Mouse (Mus musculus) forebrain, embryonic 15.5 days (tissue): ENCODE data around the gene Sik3. TPM values are rescaled to one million over a fixed set of nuclear protein-coding genes. Genes with fewer than 3 reads are reported as not detected.

Experiments used
- ATAC-seq: fragments of 200-750 bp; cut with Nextera tagmentation; replicated peaks from 2 replicates; pipeline ENCODE4 v1.8.0; 2017; ENCODE audit warnings: mild to moderate bottlenecking, moderate TSS enrichment, moderate library complexity
- H3K27ac ChIP-seq: fragments of 300-500 bp; sonication (generic); replicated peaks from 2 replicates; pipeline ENCODE4 v1.5.1; 2015; ENCODE audit warnings: mild to moderate bottlenecking, inconsistent platforms
- H3K27me3 ChIP-seq: fragments of 300-500 bp; sonication (generic); 2 replicates; pipeline ENCODE4 v1.6.1; 2015; ENCODE audit warnings: inconsistent platforms
- H3K36me3 ChIP-seq: fragments of 300-500 bp; sonication (generic); 2 replicates; pipeline ENCODE4 v1.6.1; 2015; ENCODE audit warnings: mild to moderate bottlenecking, inconsistent platforms
- H3K4me1 ChIP-seq: fragments of 300-500 bp; sonication (generic); 2 replicates; pipeline ENCODE4 v1.6.1; 2015; ENCODE audit warnings: inconsistent platforms
- H3K4me2 ChIP-seq: fragments of 300-500 bp; sonication (generic); replicated peaks from 2 replicates; pipeline ENCODE4 v1.6.1; 2015; ENCODE audit warnings: mild to moderate bottlenecking, inconsistent platforms
- H3K4me3 ChIP-seq: fragments of 300-500 bp; sonication (generic); 2 replicates; pipeline ENCODE4 v1.5.1; 2015; ENCODE audit warnings: mild to moderate bottlenecking, inconsistent platforms
- H3K9ac ChIP-seq: fragments of 300-500 bp; sonication (generic); replicated peaks from 2 replicates; pipeline ENCODE4 v1.6.1; 2015; ENCODE audit warnings: mild to moderate bottlenecking, inconsistent platforms
- H3K9me3 ChIP-seq: fragments of 300-500 bp; sonication (generic); 2 replicates; pipeline ENCODE4 v1.6.1; 2016; ENCODE audit warnings: inconsistent platforms
- WGBS: fragments of 180-500 bp; shearing (Covaris S2); methylation state at CpG from one replicate; pipeline ENCODE4 v1.1.7; 2015; ENCODE audit warnings: mixed read lengths; 5-methylcytosine and 5-hydroxymethylcytosine counted together
- polyA plus RNA-seq: library from polyadenylated mRNA; unstranded; fragments of >200 nt; fragmentation: Nextera tagmentation; extraction: Ambion mirVana; gene quantifications from 2 replicates; pipeline ENCODE4 v1.2.1, GENCODE M21; 2015

The Sik3 gene
- polyA plus RNA-seq, 1 experiment from 2014 or later, result 9.2 TPM

- Histone ChIP-seq H3K4me1 (no peaks in the 10 kb centered on the region), H3K9ac (no peak overlapping the region), H3K4me2 (no peak overlapping the region), H3K36me3 (no peaks in the 10 kb centered on the region), H3K9me3 (no peaks in the 10 kb centered on the region), H3K4me3 (no peak overlapping the region), H3K27me3 (no peaks in the 10 kb centered on the region), H3K27ac (no peak overlapping the region)
- ATAC-seq, result no peak
- 56% methylated on average over 3 of the region's 3 CpGs for WGBS
Observed at GRCm38 (mm10) chr9:46004529-46004928, 8.1 kb upstream of the Sik3 start.

- WGBS, result 52% methylated on average over 5 of the region's 5 CpGs
Observed at GRCm38 (mm10) chr9:46006224-46006623, 6.4 kb upstream of the Sik3 start.

GRCm38 (mm10) chr9:46008931-46009668, 3.5 kb upstream of the Sik3 start:
- WGBS, result 64% methylated on average over 7 of the region's 7 CpGs
- no peaks in the 10 kb centered on the region for H3K27me3 ChIP-seq

More at GRCm38 (mm10) chr9:46006224-46006623, 6.4 kb upstream of the Sik3 start:
- H3K27me3 ChIP-seq, result no peaks in the 10 kb centered on the region
- no peaks in the 10 kb centered on the region for H3K4me1 ChIP-seq
- no peak overlapping the region for H3K4me2 ChIP-seq
- H3K9ac ChIP-seq, result no peak overlapping the region
- H3K27ac ChIP-seq, result no peak overlapping the region
- no peak overlapping the region for H3K4me3 ChIP-seq
- H3K9me3 ChIP-seq, result no peaks in the 10 kb centered on the region
- no peaks in the 10 kb centered on the region for H3K36me3 ChIP-seq
- ATAC-seq, result no peak

GRCm38 (mm10) chr9:46009669-46009983, 3.0 kb upstream of the Sik3 start:
- Histone ChIP-seq H3K9ac (no peak overlapping the region), H3K9me3 (no peaks in the 10 kb centered on the region), H3K4me2 (no peak overlapping the region), H3K4me3 (no peak overlapping the region), H3K27me3 (no peaks in the 10 kb centered on the region), H3K27ac (no peak overlapping the region), H3K36me3 (no peaks in the 10 kb centered on the region), H3K4me1 (peaks cover 23% of the 10 kb centered on the region)
- no peak for ATAC-seq
- WGBS, result 80% methylated on average over 1 of the region's 1 CpGs

More at GRCm38 (mm10) chr9:46008931-46009668, 3.5 kb upstream of the Sik3 start:
- Histone ChIP-seq H3K4me1 (peaks cover 18% of the 10 kb centered on the region), H3K36me3 (no peaks in the 10 kb centered on the region), H3K9me3 (no peaks in the 10 kb centered on the region), H3K9ac (no peak overlapping the region), H3K4me3 (no peak overlapping the region), H3K4me2 (no peak overlapping the region), H3K27ac (no peak overlapping the region)
- ATAC-seq, result no peak

- H3K9ac ChIP-seq, result no peak overlapping the region
- H3K36me3 ChIP-seq, result no peaks in the 10 kb centered on the region
- H3K9me3 ChIP-seq, result no peaks in the 10 kb centered on the region
- no peaks in the 10 kb centered on the region for H3K27me3 ChIP-seq
- 45% methylated on average over 3 of the region's 3 CpGs for WGBS
- no peak overlapping the region for H3K4me3 ChIP-seq
- H3K4me2 ChIP-seq, result peak overlapping the region; percentile 73
- peaks cover 40% of the 10 kb centered on the region for H3K4me1 ChIP-seq
- H3K27ac ChIP-seq, result no peak overlapping the region
- ATAC-seq, result no peak
Observed at GRCm38 (mm10) chr9:46011094-46011970, 1.3 kb upstream of the Sik3 start.

- Histone ChIP-seq H3K9me3 (no peaks in the 10 kb centered on the region), H3K4me2 (peak overlapping the region; percentile 73), H3K9ac (peak overlapping the region; percentile 82), H3K27me3 (no peaks in the 10 kb centered on the region), H3K36me3 (no peaks in the 10 kb centered on the region), H3K27ac (peak overlapping the region; percentile 80), H3K4me1 (peaks cover 44% of the 10 kb centered on the region), H3K4me3 (peak overlapping the region; percentile 76)
- WGBS, result under 1% methylated on average over 45 of the region's 46 CpGs
- peak; percentile 72 for ATAC-seq
Observed at GRCm38 (mm10) chr9:46013009-46013586, 478 bp downstream of the Sik3 start.

DNA sequence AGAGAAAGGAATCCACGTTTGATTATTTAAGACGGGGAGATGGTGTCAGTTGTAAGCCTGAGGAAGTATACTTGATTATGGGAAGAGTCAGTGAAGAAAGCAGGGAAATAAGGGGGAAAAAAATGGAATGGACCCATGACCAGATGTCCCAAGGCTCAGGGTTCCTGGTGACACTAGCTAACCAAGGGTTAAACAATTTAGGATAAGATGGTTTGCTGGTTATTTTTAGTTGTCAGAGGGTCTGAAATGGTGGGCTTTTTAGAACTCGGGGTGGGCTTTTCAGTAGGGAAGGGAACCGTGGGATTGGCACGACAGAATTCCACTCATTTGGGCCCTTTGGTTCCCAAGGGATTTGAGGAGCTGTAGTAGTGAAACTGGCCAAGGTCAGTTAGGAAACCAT, 996 bp downstream of the Sik3 start:
- no peak for ATAC-seq

DNA sequence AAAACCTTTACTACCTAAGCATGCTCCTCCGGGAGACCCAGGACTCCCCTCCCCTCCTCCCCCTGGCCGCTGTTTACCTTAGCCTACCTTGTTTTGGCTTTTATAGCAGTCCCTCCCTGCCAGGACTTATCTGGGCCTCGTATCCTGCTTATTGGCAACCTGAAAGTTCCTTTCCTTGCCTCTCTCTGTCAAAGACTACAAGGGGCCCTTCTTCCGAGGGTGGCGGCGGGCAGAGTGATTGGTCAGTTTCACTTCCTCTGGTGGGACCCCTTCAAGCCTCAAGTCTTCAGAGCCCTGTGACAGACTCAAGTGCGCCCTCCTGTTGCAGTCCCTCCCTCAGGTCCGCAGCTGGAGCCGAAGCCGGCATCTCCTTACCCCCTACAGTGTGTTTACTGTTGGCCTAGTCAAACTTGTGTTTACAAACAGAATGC, 1.6 kb downstream of the Sik3 start:
- no peaks in the 10 kb centered on the region for H3K36me3 ChIP-seq
- 4% methylated on average over 10 of the region's 10 CpGs for WGBS
- H3K4me1 ChIP-seq, result peaks cover 44% of the 10 kb centered on the region
- ATAC-seq, result no peak
- peak overlapping the region; percentile 76 for H3K4me3 ChIP-seq
- H3K27me3 ChIP-seq, result no peaks in the 10 kb centered on the region
- H3K27ac ChIP-seq, result peak overlapping the region; percentile 80; the same call in 1 of the 2 replicates
- H3K9ac ChIP-seq, result peak overlapping the region; percentile 25; the same call in 1 of the 2 replicates
- H3K9me3 ChIP-seq, result no peaks in the 10 kb centered on the region
- H3K4me2 ChIP-seq, result peak overlapping the region; percentile 73

More for the DNA sequence above, 996 bp downstream of the Sik3 start:
- Histone ChIP-seq H3K4me1 (peaks cover 44% of the 10 kb centered on the region), H3K9me3 (no peaks in the 10 kb centered on the region), H3K36me3 (no peaks in the 10 kb centered on the region), H3K27me3 (no peaks in the 10 kb centered on the region), H3K4me2 (peak overlapping the region; percentile 73), H3K27ac (peak overlapping the region; percentile 80), H3K4me3 (peak overlapping the region; percentile 76), H3K9ac (peak overlapping the region; percentile 82)
- WGBS, result 3% methylated on average over 5 of the region's 5 CpGs

DNA sequence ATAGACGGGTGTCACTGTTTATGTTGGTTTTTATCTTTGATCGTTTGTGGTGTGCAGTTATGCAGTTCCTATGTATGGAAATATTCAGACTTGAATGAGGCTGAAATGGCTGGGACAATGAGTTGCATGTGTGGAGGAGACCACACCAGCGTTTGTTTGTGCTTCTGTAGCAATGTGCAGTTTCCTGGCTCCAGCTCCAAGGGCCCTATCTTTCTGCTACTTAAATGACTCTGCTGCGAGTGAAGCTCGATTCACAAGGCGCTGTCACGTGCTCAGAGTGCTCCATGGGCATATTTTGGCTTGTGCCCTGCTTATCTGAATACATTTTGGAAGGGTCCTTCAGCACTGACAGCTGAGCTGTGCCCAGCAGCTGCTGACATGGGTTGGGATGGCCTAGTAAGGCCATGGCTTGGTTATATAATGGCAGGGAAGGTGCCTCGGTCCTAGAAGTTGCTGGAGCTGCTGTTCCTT, 2.5 kb downstream of the Sik3 start:
- H3K27me3 ChIP-seq, result no peaks in the 10 kb centered on the region
- ATAC-seq, result no peak
- peaks cover 44% of the 10 kb centered on the region for H3K4me1 ChIP-seq
- H3K4me3 ChIP-seq, result peak overlapping the region; percentile 7; the same call in 1 of the 2 replicates
- H3K9ac ChIP-seq, result peak overlapping the region; percentile 4; the same call in 1 of the 2 replicates
- H3K27ac ChIP-seq, result peak overlapping the region; percentile 58
- H3K9me3 ChIP-seq, result no peaks in the 10 kb centered on the region
- peak overlapping the region; percentile 73 for H3K4me2 ChIP-seq
- no peaks in the 10 kb centered on the region for H3K36me3 ChIP-seq
- WGBS, result 17% methylated on average over 8 of the region's 8 CpGs

GRCm38 (mm10) chr9:46015831-46016230, 3.2 kb downstream of the Sik3 start:
- 7% methylated on average over 9 of the region's 9 CpGs for WGBS
- ATAC-seq, result no peak
- Histone ChIP-seq H3K36me3 (no peaks in the 10 kb centered on the region), H3K27me3 (no peaks in the 10 kb centered on the region), H3K27ac (no peak overlapping the region), H3K4me2 (peak overlapping the region; percentile 73), H3K9ac (no peak overlapping the region), H3K4me1 (peaks cover 44% of the 10 kb centered on the region), H3K4me3 (no peak overlapping the region), H3K9me3 (no peaks in the 10 kb centered on the region)

- no peaks in the 10 kb centered on the region for H3K27me3 ChIP-seq
- H3K27ac ChIP-seq, result no peak overlapping the region
- WGBS, result 46% methylated on average over 4 of the region's 4 CpGs
- no peak overlapping the region for H3K4me2 ChIP-seq
- H3K36me3 ChIP-seq, result no peaks in the 10 kb centered on the region
- H3K4me1 ChIP-seq, result peaks cover 44% of the 10 kb centered on the region
- no peak overlapping the region for H3K9ac ChIP-seq
- no peaks in the 10 kb centered on the region for H3K9me3 ChIP-seq
- no peak for ATAC-seq
- no peak overlapping the region for H3K4me3 ChIP-seq
Observed at GRCm38 (mm10) chr9:46016417-46016816, 3.8 kb downstream of the Sik3 start.

DNA sequence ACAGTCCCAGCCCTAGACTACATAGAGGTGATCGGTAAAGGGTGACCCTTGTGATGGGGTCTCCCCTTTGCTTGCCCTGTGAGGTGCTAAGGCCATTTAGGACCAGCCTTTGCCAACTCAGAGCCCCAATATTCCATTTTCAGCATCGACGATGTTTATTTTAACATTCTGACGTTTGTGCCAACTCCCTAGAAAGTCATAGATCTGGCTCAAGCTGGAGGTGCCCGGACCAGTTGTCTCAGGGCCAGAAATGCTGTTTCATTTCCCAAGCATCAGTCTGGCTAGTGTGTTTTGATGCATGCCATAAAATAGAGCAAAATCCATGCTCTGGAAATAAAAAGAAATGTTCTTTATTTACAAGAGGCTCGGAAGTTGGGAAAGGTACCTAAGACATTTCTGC, 5.7 kb downstream of the Sik3 start:
- Histone ChIP-seq H3K9me3 (no peaks in the 10 kb centered on the region), H3K4me2 (no peak overlapping the region), H3K27me3 (no peaks in the 10 kb centered on the region), H3K4me3 (no peak overlapping the region), H3K4me1 (peaks cover 34% of the 10 kb centered on the region), H3K27ac (no peak overlapping the region), H3K36me3 (no peaks in the 10 kb centered on the region), H3K9ac (no peak overlapping the region)
- WGBS, result 86% methylated on average over 6 of the region's 6 CpGs
- no peak for ATAC-seq
